Mouse (Mus musculus): ENCODE data around the gene Nup93. TPM values are rescaled to one million over a fixed set of nuclear protein-coding genes. Genes with fewer than 3 reads are reported as not detected.

The Nup93 gene
- polyA plus RNA-seq, 1 experiment: 24.3 TPM

DNA sequence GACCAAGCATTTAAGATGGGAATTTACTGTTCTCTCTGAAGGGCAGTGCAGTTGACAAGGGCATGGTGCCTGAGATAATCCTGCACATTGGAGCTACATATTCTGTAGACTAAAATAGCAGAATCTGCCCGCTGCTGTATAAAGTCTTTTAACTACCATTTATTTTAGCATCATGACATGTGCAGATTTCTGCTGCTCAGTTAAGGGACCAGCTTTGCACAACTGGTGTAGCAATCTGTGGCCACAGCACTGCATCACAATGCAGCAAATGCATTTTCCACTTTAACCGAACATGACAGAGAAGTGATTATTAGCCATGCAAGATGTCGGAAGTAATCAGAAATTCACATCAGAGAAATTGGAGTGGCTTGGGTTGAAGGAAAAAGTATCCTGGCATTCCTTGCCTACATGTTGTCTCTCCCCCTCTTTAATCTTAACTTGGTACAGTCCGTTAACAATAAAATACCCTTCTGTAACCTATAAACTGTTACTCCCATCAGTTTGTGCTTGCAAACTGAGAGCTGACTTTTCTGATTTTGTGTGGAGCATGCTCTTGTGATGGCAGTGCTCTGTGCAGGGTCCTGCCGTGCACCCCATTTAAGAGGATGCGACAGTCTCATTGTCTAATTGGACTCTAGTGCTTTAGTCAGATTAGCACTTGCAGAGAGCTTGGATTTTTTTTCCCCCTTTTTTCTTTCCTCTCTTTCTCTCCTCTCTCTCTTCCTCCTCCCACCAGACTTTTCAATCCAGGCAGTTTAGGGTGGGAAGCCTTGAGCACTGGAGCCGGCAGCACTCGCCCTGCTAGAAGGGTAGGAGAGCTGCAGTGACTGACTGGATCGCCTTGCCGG is 52.2 kb downstream of the Nup93 start:
- no peak for DNase-seq (ENCODE audit: low read depth)

DNA sequence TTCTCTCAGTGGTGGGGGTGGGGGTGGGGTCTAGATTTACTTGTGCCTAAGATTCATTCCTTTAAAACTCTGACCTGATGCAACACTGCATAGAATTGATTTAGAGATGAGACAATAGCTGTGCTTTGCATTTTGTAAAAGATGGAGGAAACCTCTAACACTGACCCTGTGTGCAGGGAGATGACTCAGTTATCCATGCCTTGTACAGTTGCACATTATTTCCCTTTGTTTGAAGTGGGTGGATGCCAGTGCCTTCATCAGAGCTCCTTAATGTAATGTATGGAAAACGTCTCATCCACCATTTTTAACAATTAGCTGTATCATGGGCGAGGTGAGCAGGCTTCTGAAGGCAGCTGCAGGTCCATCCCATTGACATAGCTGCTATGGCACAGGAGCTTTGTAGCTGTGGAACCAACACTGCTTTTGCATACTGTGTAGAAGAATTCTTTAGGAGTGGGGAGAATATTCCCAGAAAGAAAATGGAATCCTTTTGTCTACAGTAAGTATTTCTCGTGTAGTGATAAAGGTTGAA is 54.1 kb downstream of the Nup93 start:
- DNase-seq (ENCODE audit: low read depth): no peak

DNA sequence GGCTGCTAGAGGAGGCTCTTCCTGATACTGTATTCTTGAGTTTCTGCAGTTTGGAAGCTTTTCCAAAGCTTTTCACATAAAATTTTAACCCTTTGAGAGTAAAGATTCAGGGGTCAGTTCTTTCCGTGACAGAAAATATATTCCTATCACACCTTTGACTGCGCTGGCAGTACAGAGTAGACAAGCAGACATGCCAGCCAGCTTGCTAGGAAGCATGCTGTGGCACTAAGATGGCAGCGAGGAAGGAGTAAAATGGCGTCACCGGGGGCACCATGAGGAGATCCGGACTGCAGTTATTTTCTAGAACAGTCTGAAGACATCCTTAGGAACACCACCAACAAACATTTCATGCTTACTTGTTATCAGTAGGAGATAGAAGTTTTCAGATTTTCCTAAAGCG is 55.9 kb downstream of the Nup93 start:
- DNase-seq (ENCODE audit: low read depth): no peak

DNA sequence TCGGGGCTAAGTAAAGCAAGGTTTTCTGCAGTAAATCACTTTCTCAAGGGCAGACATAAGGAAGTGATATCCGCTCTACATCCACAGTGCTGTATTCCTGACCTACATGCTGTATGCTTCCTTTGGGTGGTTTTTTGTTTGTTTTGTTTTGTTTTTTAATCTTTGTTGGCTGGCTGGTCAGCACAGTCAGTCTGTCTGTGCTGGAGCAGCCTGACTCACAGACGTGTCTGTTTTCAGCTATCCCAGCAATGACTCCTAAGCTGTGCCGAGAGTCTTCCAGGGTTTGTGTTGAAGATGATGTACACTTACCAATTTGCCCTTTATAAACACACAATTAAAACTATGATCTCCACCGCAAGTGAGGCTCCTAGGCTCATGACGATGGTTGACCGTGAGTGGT is 56.7 kb downstream of the Nup93 start:
- no peak for DNase-seq (ENCODE audit: low read depth)

DNA sequence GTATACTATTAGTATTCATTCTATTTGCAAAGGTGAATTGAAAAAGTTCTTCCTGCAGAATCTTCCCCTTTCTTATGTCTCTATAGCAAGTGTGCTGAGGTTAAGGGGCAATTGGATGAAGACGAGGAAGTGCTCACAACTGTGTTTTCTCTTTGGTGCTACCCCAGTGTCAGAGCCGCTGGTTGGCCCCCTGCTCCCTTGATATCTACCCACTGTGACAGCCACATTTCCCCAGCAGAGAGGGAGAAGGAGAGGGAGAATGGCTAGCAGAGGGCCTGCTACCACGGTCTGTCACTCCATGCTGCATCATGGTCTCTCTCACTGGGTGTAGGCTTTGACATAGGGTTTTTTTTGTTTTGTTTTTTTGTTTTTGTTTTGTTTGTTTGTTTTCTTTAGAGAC is 58.2 kb downstream of the Nup93 start:
- no peak for DNase-seq (ENCODE audit: low read depth)

DNA sequence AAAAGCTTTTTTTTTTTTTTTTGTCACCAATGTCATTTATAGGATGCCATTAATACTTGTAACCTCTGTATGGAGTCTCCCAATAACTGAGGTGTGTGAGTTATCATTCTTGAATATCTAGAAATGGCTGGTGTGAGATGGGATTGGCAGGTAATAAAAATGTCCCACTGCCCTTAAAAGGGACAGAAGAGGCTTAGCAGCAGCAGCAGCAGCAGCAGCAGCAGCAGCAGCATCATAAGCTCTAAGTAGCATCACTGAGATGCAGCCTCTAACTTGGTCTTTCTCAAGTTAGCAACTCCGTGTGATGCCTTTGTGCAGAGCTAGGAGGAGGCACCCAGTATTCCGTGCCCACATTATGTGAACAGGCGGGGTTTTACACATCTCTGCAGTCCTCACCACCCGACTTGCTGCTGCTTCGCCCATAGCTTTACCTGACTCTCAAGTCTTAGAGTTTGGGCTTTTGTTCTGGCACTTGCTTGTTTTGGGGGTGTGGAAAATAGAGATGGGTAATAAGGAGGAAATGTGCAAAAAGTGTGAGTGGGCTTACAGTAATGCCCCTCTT is 59.0 kb downstream of the Nup93 start:
- no peak for DNase-seq (ENCODE audit: low read depth)

DNA sequence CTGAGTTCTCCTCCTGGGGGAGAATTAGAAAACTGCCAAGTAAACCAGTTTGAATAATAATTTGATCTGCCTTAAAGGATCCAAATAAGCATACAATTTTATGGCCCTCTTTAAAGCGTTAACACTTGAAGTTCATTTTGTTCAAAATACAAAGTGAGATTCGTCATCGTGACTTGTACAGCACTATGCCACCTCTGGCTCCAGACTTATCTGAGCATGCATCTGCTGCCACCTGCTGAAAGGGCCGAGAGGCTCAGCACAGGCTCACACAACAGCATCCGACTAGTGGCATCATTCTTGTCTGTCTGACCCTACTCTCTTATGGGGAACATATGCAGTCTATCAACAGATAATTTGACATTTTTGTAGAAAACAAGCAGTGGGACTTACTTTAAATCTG is 59.7 kb downstream of the Nup93 start:
- DNase-seq (ENCODE audit: low read depth): no peak

DNA sequence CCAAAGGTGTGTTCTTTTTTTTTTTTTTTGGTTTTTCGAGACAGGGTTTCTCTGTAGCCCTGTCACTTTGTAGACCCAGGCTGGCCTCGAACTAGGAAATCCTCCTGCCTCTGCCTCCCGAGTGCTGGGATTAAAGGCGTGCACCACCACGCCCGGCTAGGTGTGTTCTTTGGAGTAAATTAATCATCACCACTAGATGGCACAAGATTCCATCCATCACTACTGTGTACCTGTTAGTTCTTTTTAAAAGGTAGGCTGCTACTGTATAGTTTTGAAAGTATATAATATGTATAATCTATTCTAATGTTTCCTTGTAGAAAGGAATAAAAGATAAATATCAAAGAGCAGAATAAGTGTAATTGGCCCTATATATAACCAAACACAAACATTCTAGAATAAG is 63.9 kb downstream of the Nup93 start:
- no peak for DNase-seq (ENCODE audit: low read depth)

DNA sequence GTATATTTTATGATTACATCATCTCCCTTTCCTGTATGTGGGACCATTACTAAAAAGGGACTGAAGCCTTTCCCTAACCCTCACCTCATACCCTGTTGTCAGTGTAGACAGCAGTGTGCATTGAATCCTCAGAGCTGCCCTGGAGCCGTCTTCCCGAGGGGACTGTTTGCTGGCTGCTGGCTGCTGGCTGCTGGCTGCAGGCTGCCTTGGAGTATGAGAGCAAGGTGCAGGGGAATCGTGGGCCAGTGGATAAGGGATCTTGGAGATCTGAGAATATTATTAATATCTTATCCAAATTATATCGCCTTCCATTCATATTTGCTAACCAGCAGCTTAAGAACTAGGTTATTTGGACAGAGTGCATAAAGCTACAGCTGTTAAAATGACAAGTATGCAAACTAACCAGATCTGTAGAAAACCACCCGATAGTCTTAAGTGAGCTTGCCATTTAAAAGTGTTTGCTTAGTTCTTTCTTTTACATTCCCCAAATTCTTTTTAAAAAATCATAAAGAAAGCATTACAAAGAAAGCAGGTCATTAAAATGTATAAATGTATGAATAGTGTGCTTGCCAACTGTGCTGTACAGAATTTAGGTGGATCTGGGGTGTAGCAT is 65.7 kb downstream of the Nup93 start:
- no peak for DNase-seq (ENCODE audit: low read depth)

DNA sequence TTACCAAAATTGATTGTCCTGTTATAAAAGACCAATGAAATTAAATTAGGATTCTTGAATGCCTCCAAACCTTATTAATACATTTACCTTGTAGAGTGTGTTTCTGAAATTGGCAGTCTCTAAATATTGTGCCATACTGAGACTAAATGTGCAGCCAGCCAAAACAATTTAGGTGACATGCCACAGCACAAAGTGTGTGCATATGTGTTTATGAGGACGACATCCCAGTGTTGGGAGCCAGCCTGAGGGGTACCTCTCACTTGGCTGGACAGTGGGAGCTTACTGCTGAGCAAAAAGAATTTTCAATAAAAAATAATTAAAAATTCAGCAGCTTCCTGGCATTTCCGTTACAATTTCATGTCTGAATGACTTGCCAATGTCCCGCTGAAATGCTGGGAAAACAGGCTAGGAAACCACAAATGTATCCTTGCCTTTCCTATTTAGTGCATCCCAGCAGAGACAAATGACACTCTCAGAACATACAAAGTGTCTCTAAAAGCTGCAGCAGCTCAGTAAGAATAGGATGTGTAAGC is 68.2 kb downstream of the Nup93 start:
- DNase-seq (ENCODE audit: low read depth): peak; percentile 44

DNA sequence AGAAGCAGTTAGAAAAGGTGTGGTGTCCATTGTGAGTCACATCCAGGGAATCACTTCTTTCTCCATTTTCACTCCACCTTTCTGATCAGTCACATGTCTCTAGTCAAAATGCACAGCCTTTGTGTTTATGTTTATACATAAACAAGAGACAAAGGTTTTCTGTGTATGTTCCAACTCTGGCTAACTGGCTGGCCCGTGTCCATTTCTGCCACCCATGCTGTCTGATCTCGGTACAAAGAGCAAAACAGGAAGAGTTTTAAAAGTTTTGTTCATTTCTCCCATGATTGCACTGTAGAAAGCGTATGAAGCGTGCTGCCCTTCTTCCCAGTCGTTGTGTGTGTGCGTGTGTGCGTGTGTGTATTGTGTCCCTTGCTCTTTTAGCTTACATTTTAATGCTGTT is 69.8 kb downstream of the Nup93 start:
- no peak for DNase-seq (ENCODE audit: low read depth)

DNA sequence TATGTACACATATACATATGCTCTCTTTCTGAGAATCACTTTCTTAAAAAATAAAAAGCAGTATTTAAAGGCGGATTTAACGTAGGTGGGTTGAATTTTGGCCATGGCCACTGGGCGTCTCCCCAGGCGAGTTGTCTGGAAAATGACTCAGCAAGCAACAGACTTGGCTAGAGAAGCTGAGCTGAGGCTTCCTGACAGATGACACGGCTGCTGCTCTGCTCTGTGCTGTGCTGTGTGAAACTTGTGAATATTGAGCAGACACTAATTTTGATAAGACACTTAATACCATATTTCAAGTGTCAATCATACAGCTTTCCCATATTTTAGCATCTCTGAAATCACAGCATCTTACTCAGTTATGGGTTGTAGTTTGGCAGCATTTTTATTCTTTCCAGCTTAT is 76.2 kb downstream of the Nup93 start:
- DNase-seq (ENCODE audit: low read depth): no peak

DNA sequence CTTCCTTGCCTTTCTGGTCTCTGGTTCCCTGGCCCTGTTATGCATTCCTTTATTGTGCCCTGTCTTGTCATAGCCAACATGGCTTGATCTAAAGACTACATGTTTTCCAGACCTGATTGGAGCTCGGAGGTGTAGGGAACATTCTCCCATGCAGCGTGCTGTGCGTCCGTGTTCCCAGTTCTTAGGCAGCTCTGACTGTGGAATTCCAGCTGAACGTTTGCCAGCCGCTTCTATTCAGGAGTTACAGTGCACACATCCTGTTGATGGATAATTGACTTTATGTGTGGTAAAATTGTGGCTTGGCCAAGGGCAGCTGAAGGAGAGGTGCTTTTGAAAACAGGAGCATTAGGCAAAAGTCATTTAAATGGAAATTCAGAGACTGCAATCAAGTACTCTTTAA is 77.7 kb downstream of the Nup93 start:
- DNase-seq (ENCODE audit: low read depth): no peak

DNA sequence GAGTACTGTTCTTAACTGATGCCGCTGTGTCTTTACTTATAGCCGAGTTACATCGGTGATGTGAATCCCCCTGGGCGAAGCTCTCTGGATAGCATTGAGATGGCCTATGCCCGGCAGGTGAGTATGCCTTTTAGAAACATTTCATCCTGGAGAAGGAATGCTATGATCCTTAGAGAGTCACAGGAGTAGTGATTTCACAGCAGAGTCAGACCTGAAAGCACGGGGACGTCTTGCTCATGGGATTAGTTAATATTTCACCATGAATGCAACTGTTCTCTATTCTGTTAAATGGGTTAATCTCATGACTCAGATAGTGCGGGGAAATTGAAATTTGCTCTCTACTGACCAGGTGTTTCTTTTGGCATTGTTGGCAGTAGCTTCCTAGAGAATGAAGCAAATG is 78.3 kb downstream of the Nup93 start:
- no peak for DNase-seq (ENCODE audit: low read depth)

DNA sequence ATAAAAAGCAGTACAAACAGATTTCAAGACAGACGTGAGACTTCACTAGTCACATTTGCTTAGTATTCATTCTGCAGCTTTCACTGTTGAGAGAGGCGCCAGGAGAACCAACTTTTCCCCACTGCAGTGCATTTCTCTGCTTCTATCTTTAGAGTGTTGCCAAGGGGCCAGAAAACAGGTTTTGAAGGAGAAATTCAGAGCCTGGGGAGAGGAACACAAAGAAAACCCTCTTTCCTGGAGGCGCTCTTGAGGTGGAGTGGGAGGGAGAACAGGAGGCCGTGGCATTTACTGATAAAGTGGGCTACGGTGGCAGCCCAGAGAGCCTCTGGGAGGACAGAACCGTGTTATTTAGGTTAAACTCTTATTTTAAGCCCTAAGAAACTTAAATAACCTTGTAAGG is 81.3 kb downstream of the Nup93 start:
- no peak for DNase-seq (ENCODE audit: low read depth)

DNA sequence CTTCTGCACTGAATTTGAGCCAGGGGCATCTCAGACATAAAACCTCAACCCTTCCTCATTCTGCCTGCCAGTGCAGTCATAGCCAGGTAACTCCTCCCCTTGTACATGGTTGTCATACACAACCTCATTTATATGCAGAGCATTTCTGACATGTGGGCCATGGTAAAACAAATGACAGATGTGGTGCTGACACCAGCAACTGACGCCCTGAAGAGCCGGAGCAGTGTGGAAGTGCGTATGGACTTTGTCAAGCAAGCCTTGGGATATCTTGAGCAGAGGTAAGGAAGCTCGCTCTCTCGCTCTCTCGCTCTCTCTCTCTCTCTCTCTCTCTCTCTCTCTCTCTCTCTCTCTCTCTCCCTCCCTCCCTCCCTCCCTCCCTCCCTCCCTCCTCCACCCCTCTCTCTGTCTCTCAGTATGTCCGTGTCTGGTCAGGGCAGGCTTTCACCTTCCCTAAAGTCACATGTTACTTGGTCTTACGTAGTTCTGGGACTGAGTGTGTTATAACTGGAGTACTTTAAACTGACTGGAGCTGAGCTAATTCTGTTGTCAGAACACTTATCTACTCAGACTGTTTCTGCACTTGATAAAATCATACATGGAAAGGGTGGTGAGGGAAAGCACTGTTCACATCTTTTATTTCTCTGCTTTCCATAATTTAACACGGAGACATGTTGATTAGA is 82.1 kb downstream of the Nup93 start:
- DNase-seq (ENCODE audit: low read depth): no peak

DNA sequence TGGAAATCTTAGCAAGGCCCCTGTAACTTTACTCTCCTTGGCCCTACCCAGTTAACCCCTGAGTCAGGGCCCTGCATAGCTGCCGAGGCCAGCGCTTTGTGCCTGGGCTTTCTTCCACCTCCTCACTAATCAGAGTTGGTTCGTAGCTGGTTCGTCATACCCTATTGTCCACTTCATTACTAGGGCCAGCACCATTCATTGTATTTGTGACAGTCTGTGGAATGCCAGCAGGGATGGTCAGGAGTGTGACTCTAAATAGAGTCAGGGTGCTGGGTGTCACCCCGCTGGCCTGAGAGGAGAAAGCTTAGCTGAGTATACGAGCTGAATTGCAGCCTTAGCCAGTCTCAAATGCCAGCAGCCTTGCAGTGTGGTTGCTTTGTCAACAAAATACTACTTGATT is 82.7 kb downstream of the Nup93 start:
- DNase-seq (ENCODE audit: low read depth): no peak

DNA sequence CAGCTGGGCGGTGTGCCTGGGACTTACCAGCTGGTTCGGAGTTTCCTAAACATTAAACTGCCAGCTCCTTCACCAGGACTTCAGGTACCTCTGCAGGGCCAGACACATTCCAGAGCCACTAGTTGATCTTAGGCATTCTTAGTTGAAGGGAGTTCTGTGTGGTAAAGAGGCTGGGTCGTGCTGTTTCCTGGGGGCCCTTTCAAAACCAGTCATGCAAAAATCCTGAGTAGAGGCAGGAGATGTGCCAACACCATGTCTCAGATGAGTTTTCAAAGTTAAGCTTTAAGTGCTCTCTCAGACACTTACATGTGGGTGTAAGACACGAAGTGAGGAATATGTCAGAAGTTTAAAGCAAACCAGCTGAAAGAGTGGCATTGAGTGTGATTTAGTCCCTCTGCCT is 86.4 kb downstream of the Nup93 start:
- DNase-seq (ENCODE audit: low read depth): no peak

DNA sequence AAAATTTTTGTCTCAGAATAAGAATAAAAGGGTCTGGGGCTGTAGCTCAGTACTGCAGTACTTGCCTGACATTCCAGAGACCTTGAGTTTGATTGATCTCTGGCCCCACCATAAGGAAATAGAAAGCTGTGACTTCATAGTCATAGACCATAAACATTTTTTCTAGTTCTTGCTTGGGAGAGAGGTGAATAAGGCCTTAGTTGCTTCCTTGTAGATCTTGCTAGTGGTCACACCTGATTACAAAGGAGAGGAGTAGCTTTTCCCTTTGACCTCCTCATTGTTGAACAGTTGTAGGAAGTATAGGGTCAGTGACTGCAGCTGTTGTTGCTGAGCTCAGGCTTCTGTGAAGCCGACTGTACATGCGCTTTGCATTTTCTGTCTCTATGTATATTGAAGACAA is 90.0 kb downstream of the Nup93 start:
- DNase-seq (ENCODE audit: low read depth): no peak

DNA sequence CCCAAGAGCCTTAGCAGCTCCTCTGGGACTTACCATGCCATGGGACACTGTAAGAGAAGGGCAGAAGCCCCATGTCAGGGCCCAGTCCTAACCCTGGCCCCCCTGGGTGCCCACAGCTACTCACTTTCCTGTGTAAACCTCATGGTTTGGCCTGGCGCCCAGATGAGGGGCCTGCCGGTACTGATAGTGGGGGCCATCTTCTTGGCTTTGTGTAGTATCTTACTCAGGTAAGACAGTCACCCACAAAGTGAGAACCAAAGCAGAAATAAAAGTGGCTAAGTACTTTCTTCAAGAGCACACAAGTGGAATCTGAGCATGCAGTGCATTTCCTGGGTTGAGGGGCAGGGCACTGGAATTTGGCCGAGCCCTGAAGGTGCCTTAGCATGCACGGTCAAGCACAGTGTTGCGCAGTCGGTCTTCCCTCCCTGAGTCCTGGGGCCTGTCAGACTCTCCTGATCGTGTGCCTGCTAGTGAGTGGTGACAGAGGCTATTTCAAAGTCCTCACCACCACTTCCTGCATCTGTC is 92.7 kb downstream of the Nup93 start:
- DNase-seq (ENCODE audit: low read depth): peak; percentile 34

DNA sequence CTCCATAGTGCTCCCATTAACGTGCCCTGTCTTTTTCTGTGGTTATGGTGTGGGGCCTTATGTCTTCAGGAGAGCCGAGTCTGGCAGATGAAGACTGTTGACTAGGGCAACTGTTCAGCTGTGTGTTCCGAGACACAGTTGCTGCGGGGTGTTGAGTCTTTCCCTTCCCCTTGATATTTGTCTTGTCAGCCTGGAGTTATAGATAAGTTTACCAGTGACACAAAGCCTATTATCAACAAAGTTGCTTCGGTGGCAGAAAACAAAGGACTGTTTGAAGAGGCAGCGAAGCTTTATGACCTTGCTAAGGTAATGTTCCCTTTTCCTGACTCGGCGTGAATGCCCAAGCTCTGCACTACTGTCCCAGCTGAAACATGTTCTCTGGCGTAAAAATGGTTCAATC is 93.3 kb downstream of the Nup93 start:
- no peak for DNase-seq (ENCODE audit: low read depth)

DNA sequence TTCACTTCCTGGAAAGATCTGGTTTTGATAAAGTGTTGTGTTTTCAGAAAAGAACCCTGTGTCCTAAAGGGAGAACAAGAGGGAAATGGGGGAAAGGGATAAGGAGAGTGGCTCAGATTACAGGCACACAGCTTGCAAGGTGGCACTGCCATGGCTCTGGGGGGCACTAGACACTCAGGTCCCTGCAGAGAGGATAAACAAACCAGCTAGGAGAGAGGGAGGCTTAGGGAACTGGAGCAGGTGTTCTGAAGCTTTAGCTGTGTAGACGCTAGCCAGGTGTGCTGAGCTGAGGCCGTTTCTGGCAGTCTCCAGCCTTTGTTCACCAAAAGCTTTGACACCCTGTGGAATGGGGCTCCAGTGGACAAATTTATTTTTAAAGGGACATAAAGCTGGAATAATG is 99.7 kb downstream of the Nup93 start:
- DNase-seq (ENCODE audit: low read depth): no peak

Measured in gonadal fat pad, adult 2 months (tissue).